8 mouse cellular contexts compared by ENCODE assay signal in genomic region chr5:130001356-130001987, GRCm38 (mm10). TPM values are rescaled to one million over a fixed set of nuclear protein-coding genes. Genes with fewer than 3 reads are reported as not detected.
DNase-seq lines count a peak whose midpoint lies in the region; ATAC-seq and TF ChIP-seq lines count a peak whose summit lies in the region.

No protein-coding gene starts in this region.

- WGBS in heart, embryonic 14.5 days: 70% methylated on average over 5 of the region's 5 CpGs
- 1% methylated on average over 5 of the region's 5 CpGs for WGBS in bone marrow, adult 2 months
- WGBS in intestine, embryonic 16.5 days: 50% methylated on average over 5 of the region's 5 CpGs
- WGBS in midbrain, embryonic 15.5 days: 79% methylated on average over 5 of the region's 5 CpGs

- no peak overlapping the region for H3K27ac ChIP-seq in heart, embryonic 14.5 days (replicated peaks in 1 of 2; ENCODE audit: control insufficient read depth in 1 of 2, insufficient read depth in 1 of 2, low read depth in 2 of 2, low read length in 2 of 2)
- H3K27ac ChIP-seq in bone marrow, adult 2 months (ENCODE audit: control insufficient read depth, insufficient read depth, low read depth, low read length, poor library complexity): peak overlapping the region; percentile 43; the same call in 1 of the 2 replicates
- peak overlapping the region; percentile 88 for H3K27ac ChIP-seq in intestine, embryonic 16.5 days (ENCODE audit: low read length)
- no peak overlapping the region for H3K27ac ChIP-seq in midbrain, embryonic 15.5 days

- H3K36me3 ChIP-seq in heart, embryonic 14.5 days (ENCODE audit: control insufficient read depth, insufficient read depth, low read length): peaks cover 14% of the 10 kb centered on the region
- no peaks in the 10 kb centered on the region; the same call in 1 of the 2 replicates for H3K36me3 ChIP-seq in intestine, embryonic 16.5 days (ENCODE audit: control insufficient read depth, insufficient read depth, low read length)
- no peaks in the 10 kb centered on the region for H3K36me3 ChIP-seq in midbrain, embryonic 15.5 days (replicated peaks)

- TF ChIP-seq CTCF in bone marrow, adult 2 months (IDR thresholded peaks at IDR 0.05; ENCODE audit: control insufficient read depth, insufficient read depth, low read length): no peak

- H3K27me3 ChIP-seq in heart, embryonic 14.5 days (ENCODE audit: control insufficient read depth, insufficient read depth, low read length): no peaks in the 10 kb centered on the region
- no peaks in the 10 kb centered on the region for H3K27me3 ChIP-seq in intestine, embryonic 16.5 days (replicated peaks; ENCODE audit: control insufficient read depth, insufficient read depth, low read length)
- H3K27me3 ChIP-seq in midbrain, embryonic 15.5 days (replicated peaks): no peaks in the 10 kb centered on the region

- TF ChIP-seq POLR2A in bone marrow, adult 2 months (IDR thresholded peaks at IDR 0.05; ENCODE audit: borderline replicate concordance, control insufficient read depth, low read depth, low read length): no peak

- no peak for ATAC-seq in heart, embryonic 14.5 days (ENCODE audit: insufficient number of reproducible peaks, insufficient read depth, low FRiP score, low read depth)
- ATAC-seq in intestine, embryonic 16.5 days: no peak
- no peak for ATAC-seq in midbrain, embryonic 15.5 days (replicated peaks)

- H3K9ac ChIP-seq in heart, embryonic 14.5 days (ENCODE audit: low read length): no peak overlapping the region
- peak overlapping the region; percentile 79 for H3K9ac ChIP-seq in intestine, embryonic 16.5 days (ENCODE audit: low read depth, low read length)
- H3K9ac ChIP-seq in midbrain, embryonic 15.5 days: no peak overlapping the region

- H3K4me2 ChIP-seq in heart, embryonic 14.5 days (ENCODE audit: low read length): peak overlapping the region; percentile 89
- peak overlapping the region; percentile 68 for H3K4me2 ChIP-seq in intestine, embryonic 16.5 days (ENCODE audit: low read depth, low read length)
- H3K4me2 ChIP-seq in midbrain, embryonic 15.5 days: peak overlapping the region; percentile 91

- intact Hi-C loops in heart, postnatal 10 days (cut with DNase I): no loop called here

- peaks cover 11% of the 10 kb centered on the region; the same call in 1 of the 2 replicates for H3K9me3 ChIP-seq in heart, embryonic 14.5 days (ENCODE audit: control insufficient read depth, low read length)
- no peaks in the 10 kb centered on the region; the same call in 1 of the 2 replicates for H3K9me3 ChIP-seq in intestine, embryonic 16.5 days (ENCODE audit: control insufficient read depth, low read length)
- H3K9me3 ChIP-seq in midbrain, embryonic 15.5 days: no peaks in the 10 kb centered on the region

- H3K4me1 ChIP-seq in heart, embryonic 14.5 days (ENCODE audit: control insufficient read depth in 2 of 2, insufficient read depth in 2 of 2, low read length in 2 of 2): peaks cover 8 to 13% of the 10 kb centered on the region in 2 experiments
- peaks cover 3% of the 10 kb centered on the region; the same call in 1 of the 2 replicates for H3K4me1 ChIP-seq in bone marrow, adult 2 months (ENCODE audit: control insufficient read depth, insufficient read depth, low read length)
- H3K4me1 ChIP-seq in intestine, embryonic 16.5 days (ENCODE audit: control insufficient read depth, insufficient read depth, low read length): peaks cover 8% of the 10 kb centered on the region
- peaks cover 16% of the 10 kb centered on the region for H3K4me1 ChIP-seq in midbrain, embryonic 15.5 days

- DNase-seq in heart, postnatal 10 days: no peak
- no peak for DNase-seq in right cerebral cortex, adult 18-20 months
- DNase-seq in frontal cortex, postnatal 14 days (ENCODE audit: low spot score in 2 of 2): no peak
- no peak for DNase-seq in gastrocnemius, postnatal 25 days

- peak overlapping the region; percentile 60 to 87; a peak in 2 of 4 replicates for H3K4me3 ChIP-seq in heart, embryonic 14.5 days (ENCODE audit: control insufficient read depth in 1 of 2, insufficient read depth in 1 of 2, low read depth in 1 of 2, low read length in 2 of 2)
- peak overlapping the region; percentile 89 for H3K4me3 ChIP-seq in bone marrow, adult 2 months (replicated peaks; ENCODE audit: control insufficient read depth, low read depth, low read length)
- peak overlapping the region; percentile 68 for H3K4me3 ChIP-seq in intestine, embryonic 16.5 days (ENCODE audit: low read length)
- peak overlapping the region; percentile 76 for H3K4me3 ChIP-seq in midbrain, embryonic 15.5 days

RNA-seq across cellular contexts. Expression of gene Gusb, which starts 1.4 kb away (rescaled TPM):
- polyA plus RNA-seq in heart, embryonic 14.5 days (2014; fragmentation: Nextera tagmentation; extraction: Ambion mirVana): 49.2 and 54.2 TPM in 2 replicates
- total RNA-seq in heart, postnatal 10 days (2021): 10 to 100 TPM; 24.5 to 25.4 TPM
- polyA plus RNA-seq in bone marrow, adult 2 months (2011; ENCODE audit: insufficient read depth, insufficient read length, low replicate concordance, missing spikeins): 14.5 and 22.6 TPM in 2 replicates
- polyA plus RNA-seq in intestine, embryonic 16.5 days (2015; fragmentation: Nextera tagmentation; extraction: Ambion mirVana): 110 and 131 TPM in 2 replicates
- 30.6 and 30.9 TPM in 2 replicates for polyA plus RNA-seq in midbrain, embryonic 15.5 days (2015; fragmentation: Nextera tagmentation; extraction: Ambion mirVana)
- total RNA-seq in gastrocnemius, postnatal 25 days (2021): 10 to 100 TPM in 1 of 2 experiments, 1 to 10 TPM in 1; 9.2 to 14.7 TPM

RNA-seq across cellular contexts. Expression of gene Asl, which starts 27.6 kb away (rescaled TPM):
- 16.4 and 19.3 TPM in 2 replicates for polyA plus RNA-seq in heart, embryonic 14.5 days (2014; fragmentation: Nextera tagmentation; extraction: Ambion mirVana)
- total RNA-seq in heart, postnatal 10 days (2021): 10 to 100 TPM in 1 of 2 experiments, 1 to 10 TPM in 1; 9.6 to 10.0 TPM
- 14.9 and 37.1 TPM in 2 replicates for polyA plus RNA-seq in bone marrow, adult 2 months (2011; ENCODE audit: insufficient read depth, insufficient read length, low replicate concordance, missing spikeins)
- polyA plus RNA-seq in intestine, embryonic 16.5 days (2015; fragmentation: Nextera tagmentation; extraction: Ambion mirVana): 74.1 and 89.4 TPM in 2 replicates
- 40.1 and 42.4 TPM in 2 replicates for polyA plus RNA-seq in midbrain, embryonic 15.5 days (2015; fragmentation: Nextera tagmentation; extraction: Ambion mirVana)
- total RNA-seq in gastrocnemius, postnatal 25 days (2021): 10 to 100 TPM in 1 of 2 experiments, 1 to 10 TPM in 1; 9.4 to 10.1 TPM

RNA-seq across cellular contexts. Expression of gene Crcp, which starts 27.6 kb away (rescaled TPM):
- polyA plus RNA-seq in heart, embryonic 14.5 days (2014; fragmentation: Nextera tagmentation; extraction: Ambion mirVana): 15.1 and 16.3 TPM in 2 replicates
- 10 to 100 TPM; 14.9 to 15.1 TPM for total RNA-seq in heart, postnatal 10 days (2021)
- 10.5 and 18.0 TPM in 2 replicates for polyA plus RNA-seq in bone marrow, adult 2 months (2011; ENCODE audit: insufficient read depth, insufficient read length, low replicate concordance, missing spikeins)
- polyA plus RNA-seq in intestine, embryonic 16.5 days (2015; fragmentation: Nextera tagmentation; extraction: Ambion mirVana): 37.2 and 38.7 TPM in 2 replicates
- polyA plus RNA-seq in midbrain, embryonic 15.5 days (2015; fragmentation: Nextera tagmentation; extraction: Ambion mirVana): 88.6 and 91.3 TPM in 2 replicates
- 10 to 100 TPM; 13.3 to 13.9 TPM for total RNA-seq in gastrocnemius, postnatal 25 days (2021)

RNA-seq across cellular contexts. Expression of gene Vkorc1l1, which starts 59.7 kb away (rescaled TPM):
- polyA plus RNA-seq in heart, embryonic 14.5 days (2014; fragmentation: Nextera tagmentation; extraction: Ambion mirVana): 13.1 and 14.5 TPM in 2 replicates
- total RNA-seq in heart, postnatal 10 days (2021): 10 to 100 TPM; 18.5 to 19.9 TPM
- polyA plus RNA-seq in bone marrow, adult 2 months (2011; ENCODE audit: insufficient read depth, insufficient read length, low replicate concordance, missing spikeins): 14.4 and 15.2 TPM in 2 replicates
- polyA plus RNA-seq in intestine, embryonic 16.5 days (2015; fragmentation: Nextera tagmentation; extraction: Ambion mirVana): 22.1 and 28.8 TPM in 2 replicates
- polyA plus RNA-seq in midbrain, embryonic 15.5 days (2015; fragmentation: Nextera tagmentation; extraction: Ambion mirVana): 31.9 and 32.8 TPM in 2 replicates
- total RNA-seq in gastrocnemius, postnatal 25 days (2021): 10 to 100 TPM; 18.3 to 19.4 TPM

Comparison
In these comparisons a context has a peak if more than half of its experiments do, and no peak if none do; other contexts are left out.
1. H3K27ac ChIP-seq: peak in bone marrow, adult 2 months (single experiment) and intestine, embryonic 16.5 days (single experiment); none in heart, embryonic 14.5 days (0 of 2) and midbrain, embryonic 15.5 days (single experiment).
2. Peak in every context shown above with its lines, with median percentiles within 50 percentile points of each other: H3K4me2 ChIP-seq and H3K4me3 ChIP-seq.